Mouse (Mus musculus) small intestine, adult 2 months (tissue): Measurements from ENCODE around the gene Ccdc33. TPM values are rescaled to one million over a fixed set of nuclear protein-coding genes. Genes with fewer than 3 reads are reported as not detected.

Source experiments
- H3K27ac ChIP-seq: fragments of 200-500 bp; 2 replicates; pipeline ENCODE4 v1.5.1; 2012; ENCODE audit warnings: low read depth, low read length, control low read depth, inconsistent platforms; ENCODE audit not compliant: insufficient read depth
- H3K27me3 ChIP-seq: fragments of 200-500 bp; 2 replicates; pipeline ENCODE4 v1.6.1; 2012; ENCODE audit warnings: mild to moderate bottlenecking, moderate library complexity, low read length, inconsistent platforms; ENCODE audit not compliant: control insufficient read depth, insufficient read depth
- H3K36me3 ChIP-seq: fragments of 200-500 bp; 2 replicates; pipeline ENCODE4 v1.6.1; 2012; ENCODE audit warnings: mild to moderate bottlenecking, low read length, control low read depth, inconsistent platforms; ENCODE audit not compliant: control insufficient read depth, insufficient read depth
- H3K4me1 ChIP-seq: fragments of 200-500 bp; 2 replicates; pipeline ENCODE4 v1.6.1; 2012; ENCODE audit warnings: low read length, inconsistent platforms, mixed read lengths; ENCODE audit not compliant: control insufficient read depth, insufficient read depth, insufficient read length
- H3K4me3 ChIP-seq: fragments of 200-500 bp; 2 replicates; pipeline ENCODE4 v1.5.1; 2012; ENCODE audit warnings: low read depth, mild to moderate bottlenecking, control low read depth, inconsistent platforms, low read length, moderate library complexity
- CTCF ChIP-seq: fragments of 200-500 bp; IDR thresholded peaks from 2 replicates; pipeline ENCODE4 v1.5.1; 2012; ENCODE audit warnings: low read depth, mild to moderate bottlenecking, control low read depth, inconsistent platforms, low read length, moderate library complexity, mixed read lengths; ENCODE audit not compliant: insufficient replicate concordance, insufficient read length; ENCODE audit errors: extremely low read depth
- POLR2A ChIP-seq: fragments of 200-500 bp; IDR thresholded peaks from 2 replicates; pipeline ENCODE4 v1.6.1; 2012; ENCODE audit warnings: low read depth, mild to moderate bottlenecking, control low read depth, inconsistent platforms, low read length, moderate library complexity
- WGBS: fragments of 180-500 bp; shearing (Covaris S2); methylation state at CpG from one replicate; pipeline ENCODE4 v1.1.7; 2018; 5-methylcytosine and 5-hydroxymethylcytosine counted together
- polyA plus RNA-seq: library from polyadenylated mRNA; depleted of rRNA; stranded (reverse); fragments of >200 nt; gene quantifications from 2 replicates; pipeline ENCODE4 v1.2.3, GENCODE M21; 2012

Gene Ccdc33
- polyA plus RNA-seq, 1 experiment = not detected

- no peaks in the 10 kb centered on the region for H3K4me1 ChIP-seq
- no peak overlapping the region for H3K4me3 ChIP-seq
- TF ChIP-seq CTCF (no peak), POLR2A (no peak)
- 77% methylated on average over 7 of the region's 7 CpGs for WGBS
- no peaks in the 10 kb centered on the region for H3K27me3 ChIP-seq
- no peak overlapping the region for H3K27ac ChIP-seq
- H3K36me3 ChIP-seq = no peaks in the 10 kb centered on the region
These were observed 31.2 kb downstream of the Ccdc33 start for GRCm38 (mm10) chr9:58087277-58087998.

GRCm38 (mm10) chr9:58086861-58087260 lies 31.8 kb downstream of the Ccdc33 start:
- Histone ChIP-seq H3K27ac (no peak overlapping the region), H3K27me3 (no peaks in the 10 kb centered on the region), H3K36me3 (no peaks in the 10 kb centered on the region), H3K4me3 (no peak overlapping the region), H3K4me1 (no peaks in the 10 kb centered on the region)
- TF ChIP-seq POLR2A (no peak), CTCF (no peak)
- WGBS = 78% methylated on average over 7 of the region's 7 CpGs

GRCm38 (mm10) chr9:58086203-58086602 lies 32.4 kb downstream of the Ccdc33 start:
- Histone ChIP-seq H3K27me3 (no peaks in the 10 kb centered on the region), H3K4me3 (no peak overlapping the region), H3K27ac (no peak overlapping the region), H3K4me1 (no peaks in the 10 kb centered on the region), H3K36me3 (no peaks in the 10 kb centered on the region)
- TF ChIP-seq CTCF (no peak), POLR2A (no peak)
- 26% methylated on average over 9 of the region's 9 CpGs for WGBS

- Histone ChIP-seq H3K27ac (no peak overlapping the region), H3K4me1 (no peaks in the 10 kb centered on the region), H3K36me3 (no peaks in the 10 kb centered on the region), H3K27me3 (no peaks in the 10 kb centered on the region), H3K4me3 (no peak overlapping the region)
- TF ChIP-seq CTCF (no peak), POLR2A (no peak)
- 17% methylated on average over 2 of the region's 2 CpGs for WGBS
These were observed 33.5 kb downstream of the Ccdc33 start for GRCm38 (mm10) chr9:58085074-58085473.

- no peaks in the 10 kb centered on the region for H3K36me3 ChIP-seq
- WGBS = 37% methylated on average over 8 of the region's 8 CpGs
- no peaks in the 10 kb centered on the region for H3K4me1 ChIP-seq
- no peak overlapping the region for H3K4me3 ChIP-seq
- TF ChIP-seq CTCF (no peak), POLR2A (no peak)
- H3K27ac ChIP-seq = no peak overlapping the region
- H3K27me3 ChIP-seq = no peaks in the 10 kb centered on the region
These were observed 34.0 kb downstream of the Ccdc33 start for GRCm38 (mm10) chr9:58084586-58084985.

GRCm38 (mm10) chr9:58074561-58074960 lies 44.1 kb downstream of the Ccdc33 start:
- H3K27me3 ChIP-seq = no peaks in the 10 kb centered on the region
- no peak overlapping the region for H3K27ac ChIP-seq
- no peak for TF ChIP-seq POLR2A
- TF ChIP-seq CTCF = no peak
- H3K36me3 ChIP-seq = no peaks in the 10 kb centered on the region
- WGBS = 48% methylated on average over 3 of the region's 3 CpGs
- H3K4me1 ChIP-seq = no peaks in the 10 kb centered on the region
- no peak overlapping the region for H3K4me3 ChIP-seq

- Histone ChIP-seq H3K4me1 (no peaks in the 10 kb centered on the region), H3K4me3 (no peak overlapping the region), H3K27ac (no peak overlapping the region), H3K27me3 (no peaks in the 10 kb centered on the region), H3K36me3 (no peaks in the 10 kb centered on the region)
- TF ChIP-seq CTCF (no peak), POLR2A (no peak)
- 88% methylated on average over 3 of the region's 3 CpGs for WGBS
These were observed 51.1 kb downstream of the Ccdc33 start for GRCm38 (mm10) chr9:58067546-58067945.

GRCm38 (mm10) chr9:58066731-58067095 lies 51.9 kb downstream of the Ccdc33 start:
- WGBS = 66% methylated on average over 6 of the region's 6 CpGs
- H3K36me3 ChIP-seq = no peaks in the 10 kb centered on the region
- TF ChIP-seq CTCF (no peak), POLR2A (no peak)
- no peaks in the 10 kb centered on the region for H3K4me1 ChIP-seq
- no peak overlapping the region for H3K4me3 ChIP-seq
- H3K27me3 ChIP-seq = no peaks in the 10 kb centered on the region
- no peak overlapping the region for H3K27ac ChIP-seq
